Mouse (Mus musculus) MEL (cell line): ENCODE measurements around the gene Myo7a. TPM values are rescaled to one million over a fixed set of nuclear protein-coding genes. Genes with fewer than 3 reads are reported as not detected.

Source experiments
- DNase-seq: peaks from one replicate; pipeline ENCODE4 v3.0.0; 2011; ENCODE audit warnings: low read depth, low spot score
- H3K27ac ChIP-seq: 2 replicates; pipeline ENCODE4 v1.5.1; 2012; ENCODE audit warnings: low read depth, mild to moderate bottlenecking, control low read depth, low read length, moderate library complexity; ENCODE audit not compliant: control insufficient read depth
- H3K27me3 ChIP-seq, 2 experiments: fragments of 150-350 bp in 1 of 2; sonication (generic) in 1 of 2; 2 replicates each; pipeline ENCODE4 v1.6.1; 2012; ENCODE audit warnings: low read length in 2 of 2, mild to moderate bottlenecking in 2 of 2, improper control_type of control experiment in 1 of 2, moderate library complexity in 1 of 2; ENCODE audit not compliant: insufficient read depth in 2 of 2, control insufficient read depth in 1 of 2
- H3K36me3 ChIP-seq, 2 experiments: 2 replicates each; pipeline ENCODE4 v1.6.1; 2012 to 2014; ENCODE audit warnings: low read length in 2 of 2, improper control_type of control experiment in 1 of 2, inconsistent platforms in 1 of 2, mild to moderate bottlenecking in 1 of 2; ENCODE audit not compliant: insufficient read depth in 2 of 2, control insufficient read depth in 1 of 2
- H3K4me1 ChIP-seq, 2 experiments: fragments of 150-350 bp in 1 of 2; sonication (generic) in 1 of 2; 2 replicates each; pipeline ENCODE4 v1.6.1; 2012; ENCODE audit warnings: low read length in 2 of 2, improper control_type of control experiment in 1 of 2, mild to moderate bottlenecking in 1 of 2; ENCODE audit not compliant: insufficient read depth in 2 of 2, control insufficient read depth in 1 of 2
- H3K4me3 ChIP-seq, 2 experiments: fragments of 150-350 bp in 1 of 2; sonication (generic) in 1 of 2; 2 replicates each; pipeline ENCODE4 v1.5.1; 2012; ENCODE audit warnings: low read depth in 2 of 2, low read length in 2 of 2, mild to moderate bottlenecking in 2 of 2, moderate library complexity in 2 of 2, control low read depth in 1 of 2, improper control_type of control experiment in 1 of 2; ENCODE audit not compliant: control insufficient read depth in 1 of 2, insufficient read depth in 1 of 2
- H3K79me2 ChIP-seq: 2 replicates; pipeline ENCODE4 v1.6.1; 2012; ENCODE audit warnings: mild to moderate bottlenecking, low read length, moderate library complexity; ENCODE audit not compliant: control insufficient read depth, poor library complexity, insufficient read depth
- H3K9ac ChIP-seq: 2 replicates; pipeline ENCODE4 v1.6.1; 2012; ENCODE audit warnings: low read depth, mild to moderate bottlenecking, control low read depth, low read length, moderate library complexity; ENCODE audit not compliant: control insufficient read depth, poor library complexity, severe bottlenecking
- H3K9me3 ChIP-seq: fragments of 150-350 bp; sonication (generic); replicated peaks from 2 replicates; pipeline ENCODE4 v1.6.1; 2012; ENCODE audit warnings: mild to moderate bottlenecking, low read length, improper control_type of control experiment, moderate library complexity; ENCODE audit not compliant: insufficient read depth
- BHLHE40 ChIP-seq: IDR thresholded peaks from 2 replicates; pipeline ENCODE4 v1.6.1; 2012; ENCODE audit warnings: low read depth, mild to moderate bottlenecking, inconsistent platforms, low read length, improper control_type of control experiment, borderline replicate concordance
- CHD1 ChIP-seq: IDR thresholded peaks from 2 replicates; pipeline ENCODE4 v1.6.1; 2012; ENCODE audit warnings: low read depth, mild to moderate bottlenecking, inconsistent platforms, low read length, improper control_type of control experiment
- ELF1 ChIP-seq: IDR thresholded peaks from 2 replicates; pipeline ENCODE4 v1.6.1; 2014; ENCODE audit warnings: low read depth, mild to moderate bottlenecking, inconsistent platforms, low read length, improper control_type of control experiment, moderate library complexity
- EP300 ChIP-seq, 2 experiments: IDR thresholded peaks; 2 replicates each; pipeline ENCODE4 v1.6.1; 2011; ENCODE audit warnings: improper control_type of control experiment in 2 of 2, low read length in 2 of 2, low read depth in 1 of 2, mild to moderate bottlenecking in 1 of 2
- KAT2A ChIP-seq: conservative IDR thresholded peaks from 2 replicates; pipeline ENCODE4 v1.6.1; 2012; ENCODE audit warnings: low read depth, low read length, improper control_type of control experiment, inconsistent platforms
- MAFK ChIP-seq: IDR thresholded peaks from 2 replicates; pipeline ENCODE4 v1.6.1; 2011; ENCODE audit warnings: low read depth, mild to moderate bottlenecking, low read length, improper control_type of control experiment, borderline replicate concordance
- MAZ ChIP-seq: IDR thresholded peaks from 2 replicates; pipeline ENCODE4 v1.6.1; 2012; ENCODE audit warnings: low read depth, mild to moderate bottlenecking, inconsistent platforms, low read length, improper control_type of control experiment
- MEF2A ChIP-seq: IDR thresholded peaks from 2 replicates; pipeline ENCODE4 v1.6.1; 2014; ENCODE audit warnings: low read depth, mild to moderate bottlenecking, inconsistent platforms, low read length, improper control_type of control experiment; ENCODE audit not compliant: poor library complexity, insufficient replicate concordance, severe bottlenecking; ENCODE audit errors: extremely low read depth
- MXI1 ChIP-seq: IDR thresholded peaks from 2 replicates; pipeline ENCODE4 v1.6.1; 2011; ENCODE audit warnings: mild to moderate bottlenecking, low read depth, low read length, improper control_type of control experiment
- MYB ChIP-seq: IDR thresholded peaks from 2 replicates; pipeline ENCODE4 v1.6.1; 2011; ENCODE audit warnings: mild to moderate bottlenecking, low read depth, low read length, improper control_type of control experiment
- NELFE ChIP-seq: IDR thresholded peaks from 2 replicates; pipeline ENCODE4 v1.6.1; 2011; ENCODE audit warnings: low read depth, low read length, improper control_type of control experiment
- NRF1 ChIP-seq: IDR thresholded peaks from 2 replicates; pipeline ENCODE4 v1.6.1; 2014; ENCODE audit warnings: low read depth, mild to moderate bottlenecking, inconsistent platforms, low read length, improper control_type of control experiment, moderate library complexity; ENCODE audit not compliant: poor library complexity, insufficient read depth, severe bottlenecking
- POLR2A ChIP-seq, 2 experiments: IDR thresholded peaks; 2 replicates each; pipeline ENCODE4 v1.6.1; 2011 to 2012; ENCODE audit warnings: low read length in 2 of 2, mild to moderate bottlenecking in 2 of 2, control low read depth in 1 of 2, improper control_type of control experiment in 1 of 2, low read depth in 1 of 2, moderate library complexity in 1 of 2; ENCODE audit not compliant: control insufficient read depth in 1 of 2, insufficient read depth in 1 of 2, poor library complexity in 1 of 2
- POLR2AphosphoS5 ChIP-seq: IDR thresholded peaks from 2 replicates; pipeline ENCODE4 v1.6.1; 2012; ENCODE audit warnings: low read depth, borderline replicate concordance, mild to moderate bottlenecking, inconsistent platforms, low read length, moderate library complexity, mixed read lengths
- RAD21 ChIP-seq: IDR thresholded peaks from 2 replicates; pipeline ENCODE4 v1.6.1; 2011; ENCODE audit warnings: mild to moderate bottlenecking, low read depth, low read length, improper control_type of control experiment
- RCOR1 ChIP-seq: IDR thresholded peaks from 2 replicates; pipeline ENCODE4 v1.6.1; 2012; ENCODE audit warnings: low read depth, mild to moderate bottlenecking, inconsistent platforms, low read length, improper control_type of control experiment
- TCF12 ChIP-seq: IDR thresholded peaks from 2 replicates; pipeline ENCODE4 v1.6.1; 2014; ENCODE audit warnings: low read depth, mild to moderate bottlenecking, inconsistent platforms, low read length, improper control_type of control experiment, moderate library complexity
- UBTF ChIP-seq: IDR thresholded peaks from 2 replicates; pipeline ENCODE4 v1.6.1; 2012; ENCODE audit warnings: low read depth, mild to moderate bottlenecking, inconsistent platforms, low read length, improper control_type of control experiment, moderate library complexity, borderline replicate concordance; ENCODE audit not compliant: insufficient read depth
- USF1 ChIP-seq: IDR thresholded peaks from 2 replicates; pipeline ENCODE4 v1.6.1; 2014; ENCODE audit warnings: low read depth, mild to moderate bottlenecking, inconsistent platforms, low read length, improper control_type of control experiment, moderate library complexity
- USF2 ChIP-seq, 2 experiments: IDR thresholded peaks; 2 replicates each; pipeline ENCODE4 v1.6.1; 2011 to 2012; ENCODE audit warnings: improper control_type of control experiment in 2 of 2, low read length in 2 of 2, borderline replicate concordance in 1 of 2, inconsistent platforms in 1 of 2, low read depth in 1 of 2, mild to moderate bottlenecking in 1 of 2; ENCODE audit not compliant: insufficient read depth in 1 of 2
- ZKSCAN1 ChIP-seq: IDR thresholded peaks from 2 replicates; pipeline ENCODE4 v1.6.1; 2012; ENCODE audit warnings: low read depth, mild to moderate bottlenecking, inconsistent platforms, low read length, improper control_type of control experiment, moderate library complexity
- ZMIZ1 ChIP-seq: IDR thresholded peaks from 2 replicates; pipeline ENCODE4 v1.6.1; 2012; ENCODE audit warnings: low read depth, mild to moderate bottlenecking, inconsistent platforms, low read length, improper control_type of control experiment, moderate library complexity
- polyA plus RNA-seq, 2 experiments: library from polyadenylated mRNA; stranded (reverse) in 1 of 2; unstranded in 1 of 2; fragments of >175 nt in 1 of 2; fragments of >200 nt in 1 of 2; gene quantifications; 2 replicates each; pipeline versions ENCODE4 v1.2.1 to v1.2.4; 2012; ENCODE audit warnings: low replicate concordance in 2 of 2, low read depth in 1 of 2; ENCODE audit not compliant: insufficient read length in 2 of 2, insufficient read depth in 1 of 2, missing spikeins in 1 of 2
- total RNA-seq: library from RNA; depleted of rRNA; stranded (reverse); fragments of 300-350 nt; gene quantifications from 2 replicates; pipeline ENCODE4 v1.2.3, GENCODE M21; 2012

The Myo7a gene
- total and polyA plus RNA-seq, 3 experiments: 1.4 to 7.5 TPM; not detected in 1

GRCm38 (mm10) chr7:98066229-98066628 is 53.1 kb downstream of the Myo7a start:
- no peak for DNase-seq
- H3K9me3 ChIP-seq: no peaks in the 10 kb centered on the region
- no peaks in the 10 kb centered on the region for H3K27me3 ChIP-seq
- no peak overlapping the region for H3K4me3 ChIP-seq
- H3K36me3 ChIP-seq: no peaks in the 10 kb centered on the region
- no peaks in the 10 kb centered on the region for H3K79me2 ChIP-seq
- no peak overlapping the region for H3K27ac ChIP-seq
- no peaks in the 10 kb centered on the region for H3K4me1 ChIP-seq
- no peak for TF ChIP-seq MAZ
- TF ChIP-seq MEF2A: no peak
- no peak for TF ChIP-seq ZKSCAN1
- no peak for TF ChIP-seq UBTF
- no peak for TF ChIP-seq USF1
- TF ChIP-seq CHD1: no peak
- no peak for TF ChIP-seq POLR2A (IDR thresholded peaks at IDR 0.05; ENCODE audit: control insufficient read depth in 1 of 2, insufficient read depth in 1 of 2, low read depth in 1 of 2, low read length in 2 of 2, poor library complexity in 1 of 2)
- no peak for TF ChIP-seq POLR2AphosphoS5
- no peak for TF ChIP-seq BHLHE40
- no peak for TF ChIP-seq USF2 (IDR thresholded peaks at IDR 0.05; ENCODE audit: borderline replicate concordance in 1 of 2, insufficient read depth in 1 of 2, low read depth in 1 of 2, low read length in 2 of 2)
- TF ChIP-seq RAD21: no peak
- TF ChIP-seq NRF1: no peak
- H3K9ac ChIP-seq: no peak overlapping the region

- Histone ChIP-seq H3K4me3 (no peak overlapping the region), H3K36me3 (no peaks in the 10 kb centered on the region), H3K4me1 (no peaks in the 10 kb centered on the region), H3K79me2 (no peaks in the 10 kb centered on the region), H3K9me3 (no peaks in the 10 kb centered on the region), H3K27me3 (no peaks in the 10 kb centered on the region), H3K9ac (no peak overlapping the region), H3K27ac (no peak overlapping the region)
- DNase-seq: no peak
- no peak for TF ChIP-seq KAT2A
- no peak for TF ChIP-seq ELF1
- TF ChIP-seq NELFE: no peak
- no peak for TF ChIP-seq ZMIZ1
- no peak for TF ChIP-seq EP300 (IDR thresholded peaks at IDR 0.05; ENCODE audit: low read depth in 1 of 2, low read length in 2 of 2)
- TF ChIP-seq MXI1: no peak
- no peak for TF ChIP-seq TCF12
- TF ChIP-seq POLR2AphosphoS5: no peak
- no peak for TF ChIP-seq USF2 (IDR thresholded peaks at IDR 0.05; ENCODE audit: borderline replicate concordance in 1 of 2, insufficient read depth in 1 of 2, low read depth in 1 of 2, low read length in 2 of 2)
- no peak for TF ChIP-seq MAFK
- TF ChIP-seq MAZ: no peak
- no peak for TF ChIP-seq MYB
- TF ChIP-seq POLR2A (IDR thresholded peaks at IDR 0.05; ENCODE audit: control insufficient read depth in 1 of 2, insufficient read depth in 1 of 2, low read depth in 1 of 2, low read length in 2 of 2, poor library complexity in 1 of 2): no peak
- TF ChIP-seq USF1: no peak
- TF ChIP-seq UBTF: no peak
- no peak for TF ChIP-seq RCOR1
Observed at GRCm38 (mm10) chr7:98054942-98055341, 64.4 kb downstream of the Myo7a start.
